Mouse (Mus musculus) yolk sac, embryonic 10.5 days (tissue): ENCODE measurements at regions not wholly inside any gene's neighbourhood (a gene's known extent, or its start where the extent isn't known, plus 50 kb on each side); places are given as distances from the start of the nearest gene placed in this dataset.

ENCODE experiments used
- DNase-seq: peaks from one replicate; pipeline ENCODE4 v3.0.0-alpha.2; 2017; ENCODE audit warnings: low spot score

DNA sequence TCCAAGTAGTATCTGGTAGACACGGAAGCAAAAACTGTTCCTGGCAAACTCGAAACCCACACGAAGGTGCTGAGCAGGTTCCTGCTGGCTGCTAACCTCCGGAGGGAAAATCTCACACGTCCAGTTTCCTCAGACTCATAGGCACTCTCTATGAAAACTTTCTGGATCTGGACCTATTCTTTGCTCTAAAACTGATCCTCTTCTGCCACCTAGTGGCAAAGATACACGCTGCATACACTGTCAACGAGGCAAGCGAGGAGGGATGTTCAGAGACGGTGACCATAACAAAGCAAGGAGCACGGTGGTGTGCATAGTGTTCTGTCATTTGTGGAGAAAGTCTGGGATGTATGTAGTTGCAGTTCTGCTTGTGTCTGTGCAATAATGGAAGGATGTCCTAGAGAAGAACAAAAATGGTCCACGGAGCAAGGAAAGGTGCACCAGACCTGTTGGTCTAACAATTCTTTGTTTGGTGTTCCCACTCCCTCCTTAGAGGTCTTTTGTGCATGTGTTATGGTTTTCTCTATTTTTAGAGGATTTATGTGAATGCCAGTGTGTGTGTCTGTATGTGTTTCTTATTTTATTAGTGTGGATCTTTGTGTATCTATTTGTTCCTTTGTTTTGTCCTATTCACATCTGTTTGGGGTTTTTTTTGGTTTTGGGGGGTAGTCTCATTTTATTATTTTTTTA is 57.0 kb upstream of the Siglech start:
- DNase-seq: peak; percentile 36
